Mouse (Mus musculus) kidney, embryonic 14.5 days (tissue): ENCODE results near the gene Gm20518. TPM values are rescaled to one million over a fixed set of nuclear protein-coding genes. Genes with fewer than 3 reads are reported as not detected.

Source experiments
- ATAC-seq: fragments of 200-750 bp; cut with Nextera tagmentation; 2 replicates; pipeline ENCODE4 v1.8.0; 2017; ENCODE audit warnings: moderate number of reproducible peaks, mild to moderate bottlenecking, moderate TSS enrichment, moderate library complexity; ENCODE audit not compliant: low FRiP score, low TSS enrichment
- H3K27ac ChIP-seq: fragments of 300-500 bp; sonication (generic); 2 replicates; pipeline ENCODE4 v1.5.1; 2014; ENCODE audit warnings: low read depth, mild to moderate bottlenecking, low read length, moderate library complexity, mixed read lengths
- H3K27me3 ChIP-seq: fragments of 300-500 bp; sonication (generic); 2 replicates; pipeline ENCODE4 v1.6.1; 2014; ENCODE audit warnings: mild to moderate bottlenecking, low read length; ENCODE audit not compliant: control insufficient read depth, insufficient read depth
- H3K36me3 ChIP-seq: fragments of 300-500 bp; sonication (generic); 2 replicates; pipeline ENCODE4 v1.6.1; 2014; ENCODE audit warnings: low read length, mixed read lengths; ENCODE audit not compliant: control insufficient read depth, insufficient read depth
- H3K4me1 ChIP-seq: fragments of 300-500 bp; sonication (generic); 2 replicates; pipeline ENCODE4 v1.6.1; 2014; ENCODE audit warnings: low read length, mixed read lengths; ENCODE audit not compliant: control insufficient read depth, insufficient read depth
- H3K4me2 ChIP-seq: fragments of 300-500 bp; sonication (generic); replicated peaks from 2 replicates; pipeline ENCODE4 v1.6.1; 2014; ENCODE audit warnings: low read depth, mild to moderate bottlenecking, low read length
- H3K4me3 ChIP-seq: fragments of 300-500 bp; sonication (generic); 2 replicates; pipeline ENCODE4 v1.5.1; 2014; ENCODE audit warnings: mild to moderate bottlenecking, low read length
- H3K9ac ChIP-seq: fragments of 300-500 bp; sonication (generic); 2 replicates; pipeline ENCODE4 v1.6.1; 2014; ENCODE audit warnings: low read depth, mild to moderate bottlenecking, low read length, moderate library complexity
- H3K9me3 ChIP-seq: fragments of 300-500 bp; sonication (generic); 2 replicates; pipeline ENCODE4 v1.6.1; 2016; ENCODE audit warnings: low read length; ENCODE audit not compliant: control insufficient read depth
- WGBS: fragments of 180-500 bp; shearing (Covaris S2); extraction: QIAGEN DNeasy Blood & Tissue Kit; methylation state at CpG from one replicate; pipeline ENCODE4 v1.1.7; 2014; 5-methylcytosine and 5-hydroxymethylcytosine counted together
- polyA plus RNA-seq: library from polyadenylated mRNA; unstranded; fragments of >200 nt; fragmentation: Nextera tagmentation; extraction: Ambion mirVana; gene quantifications from 2 replicates; pipeline ENCODE4 v1.2.1, GENCODE M21; 2014

Gm20518 gene
- polyA plus RNA-seq, 1 experiment from 2014 or later, result 0.31 TPM

DNA sequence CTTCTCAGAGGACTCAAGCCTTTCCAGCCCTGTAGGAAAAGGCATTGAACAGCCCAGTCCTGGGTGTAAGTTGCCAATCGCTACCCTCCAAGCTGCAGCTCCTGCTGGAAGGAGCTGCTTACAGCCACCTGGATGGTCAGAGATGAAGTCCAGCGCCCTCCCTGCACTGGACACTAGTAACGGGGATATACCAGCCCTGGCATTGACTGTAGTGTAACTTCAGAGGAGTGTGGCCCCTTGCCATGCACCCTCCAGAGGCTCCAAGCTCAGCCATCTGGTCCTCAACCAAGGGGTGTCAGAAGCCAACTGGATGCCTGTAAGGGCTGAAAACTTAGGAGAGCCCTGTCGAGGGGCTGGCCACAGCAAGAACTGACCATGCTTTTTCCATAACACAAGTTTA, 51.5 kb downstream of the Gm20518 start:
- no peaks in the 10 kb centered on the region for H3K4me1 ChIP-seq
- H3K36me3 ChIP-seq, result peaks cover 43% of the 10 kb centered on the region
- ATAC-seq, result no peak
- H3K9ac ChIP-seq, result no peak overlapping the region
- H3K4me2 ChIP-seq, result no peak overlapping the region
- H3K9me3 ChIP-seq, result no peaks in the 10 kb centered on the region
- 86% methylated on average over 4 of the region's 4 CpGs for WGBS
- H3K27me3 ChIP-seq, result peaks cover 18% of the 10 kb centered on the region
- H3K27ac ChIP-seq, result no peak overlapping the region
- no peak overlapping the region for H3K4me3 ChIP-seq

DNA sequence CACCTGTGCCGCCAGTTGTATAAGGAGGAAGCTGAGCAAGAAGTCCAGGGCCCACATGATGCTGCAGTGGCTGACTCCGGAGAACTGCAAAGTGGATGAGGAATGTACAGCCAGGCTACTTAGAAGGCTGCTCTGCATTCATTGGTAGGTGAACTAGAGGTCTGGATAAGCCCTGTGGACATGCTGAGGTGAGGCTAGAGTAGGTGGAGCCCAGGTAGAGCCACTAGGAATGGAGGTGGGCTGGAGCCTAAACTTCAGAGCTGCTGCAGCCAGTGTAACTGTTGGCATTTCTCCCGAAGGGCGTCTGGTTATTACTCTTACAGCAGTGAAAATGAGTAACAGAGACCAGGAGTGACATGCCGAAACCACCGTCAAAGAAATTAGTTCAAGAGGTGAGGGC, 53.4 kb downstream of the Gm20518 start, which contains the start of gene Car15:
TSS of gene Car15 (minus strand) at position 314 of the 400 bp plus-strand sequence.
- Histone ChIP-seq H3K9me3 (no peaks in the 10 kb centered on the region), H3K27ac (no peak within 1 kb of the TSS), H3K9ac (no peak within 1 kb of the TSS), H3K4me1 (no peaks in the 10 kb centered on the region), H3K4me2 (no peak within 1 kb of the TSS), H3K27me3 (peaks cover 37% of the 10 kb centered on the region), H3K4me3 (no peak within 1 kb of the TSS), H3K36me3 (peaks cover 24% of the 10 kb centered on the region)
- 79% methylated on average over 6 of the region's 6 CpGs for WGBS
- no peak for ATAC-seq

- Histone ChIP-seq H3K9ac (no peak overlapping the region), H3K36me3 (no peaks in the 10 kb centered on the region), H3K4me3 (no peak overlapping the region), H3K4me1 (no peaks in the 10 kb centered on the region), H3K9me3 (no peaks in the 10 kb centered on the region), H3K27ac (no peak overlapping the region), H3K4me2 (no peak overlapping the region), H3K27me3 (peaks cover 63% of the 10 kb centered on the region)
- ATAC-seq, result no peak
- 53% methylated on average over 13 of the region's 13 CpGs for WGBS
These were observed 56.0 kb downstream of the Gm20518 start for GRCm38 (mm10) chr16:17835481-17835880.

- Histone ChIP-seq H3K9me3 (no peaks in the 10 kb centered on the region), H3K4me1 (no peaks in the 10 kb centered on the region), H3K27ac (no peak overlapping the region), H3K4me2 (peak overlapping the region; percentile 100), H3K36me3 (no peaks in the 10 kb centered on the region), H3K4me3 (peak overlapping the region; percentile 49), H3K27me3 (peaks cover 68% of the 10 kb centered on the region), H3K9ac (no peak overlapping the region)
- 53% methylated on average over 7 of the region's 7 CpGs for WGBS
- no peak for ATAC-seq
These were observed 56.9 kb downstream of the Gm20518 start for GRCm38 (mm10) chr16:17834543-17834942.

- Histone ChIP-seq H3K9ac (peak overlapping the region; percentile 61), H3K36me3 (no peaks in the 10 kb centered on the region), H3K4me3 (peak overlapping the region; percentile 49), H3K27me3 (peaks cover 68% of the 10 kb centered on the region), H3K27ac (no peak overlapping the region), H3K4me1 (no peaks in the 10 kb centered on the region), H3K4me2 (peak overlapping the region; percentile 100), H3K9me3 (no peaks in the 10 kb centered on the region)
- ATAC-seq, result 0 out of 2 replicates have a peak, but pooled peaks have one; percentile 21
- 1% methylated on average over 55 of the region's 103 CpGs for WGBS
These were observed 57.6 kb downstream of the Gm20518 start for GRCm38 (mm10) chr16:17833681-17834399.

DNA sequence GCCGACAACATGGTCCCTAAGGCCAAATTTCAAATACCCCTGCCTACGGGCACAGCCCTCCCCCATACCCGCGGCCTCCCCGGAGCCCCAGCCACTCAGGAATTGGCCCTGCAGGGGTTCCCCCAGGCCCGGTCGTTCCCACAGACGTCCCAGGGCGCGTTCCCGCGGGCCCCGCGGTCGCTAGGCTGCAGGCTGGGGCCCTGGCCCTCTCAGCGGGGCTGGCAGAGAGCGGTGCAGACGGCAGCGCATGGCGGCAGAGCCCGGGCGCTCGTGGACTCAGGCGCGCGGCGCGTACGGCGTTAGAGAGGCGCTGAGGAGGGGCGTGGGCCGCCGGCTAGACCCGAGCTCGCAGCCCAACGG, 58.2 kb downstream of the Gm20518 start:
- Histone ChIP-seq H3K4me2 (peak overlapping the region; percentile 100), H3K27me3 (peaks cover 68% of the 10 kb centered on the region), H3K36me3 (no peaks in the 10 kb centered on the region), H3K9ac (peak overlapping the region; percentile 61), H3K4me3 (peak overlapping the region; percentile 49), H3K27ac (no peak overlapping the region), H3K9me3 (no peaks in the 10 kb centered on the region), H3K4me1 (no peaks in the 10 kb centered on the region)
- WGBS, result 1% methylated on average over 20 of the region's 37 CpGs
- ATAC-seq, result peak; percentile 30; the same call in 1 of the 2 replicates

DNA sequence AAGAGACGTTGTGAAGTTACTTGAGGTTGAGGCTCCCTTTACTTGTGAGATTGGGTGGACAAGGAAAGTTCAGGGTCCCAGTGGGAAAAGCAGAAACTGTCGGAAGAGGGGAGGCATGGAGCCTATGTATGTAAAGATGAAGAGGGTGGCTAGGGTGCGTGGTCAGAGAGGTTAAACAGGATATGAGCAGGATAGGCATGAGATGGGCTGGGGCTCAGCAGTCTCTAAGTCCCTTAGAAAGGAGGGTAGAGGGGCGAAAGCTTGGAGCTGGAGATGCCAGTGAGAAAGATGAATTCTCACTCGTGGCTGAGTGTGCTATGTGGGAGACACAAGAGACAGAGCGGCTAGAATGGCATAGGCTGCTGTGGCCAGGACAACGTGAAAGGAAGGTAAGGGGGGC, 58.6 kb downstream of the Gm20518 start, which contains the start of gene B830017H08Rik:
TSS of gene B830017H08Rik (plus strand) at position 301 of the 400 bp plus-strand sequence.
- Histone ChIP-seq H3K4me3 (peak within 1 kb of the TSS; percentile 49), H3K4me2 (peak within 1 kb of the TSS; percentile 100), H3K27ac (no peak within 1 kb of the TSS), H3K27me3 (peaks cover 68% of the 10 kb centered on the region), H3K36me3 (no peaks in the 10 kb centered on the region), H3K9me3 (no peaks in the 10 kb centered on the region), H3K9ac (peak within 1 kb of the TSS; percentile 61), H3K4me1 (no peaks in the 10 kb centered on the region)
- WGBS, result 27% methylated on average over 7 of the region's 7 CpGs
- no peak for ATAC-seq

DNA sequence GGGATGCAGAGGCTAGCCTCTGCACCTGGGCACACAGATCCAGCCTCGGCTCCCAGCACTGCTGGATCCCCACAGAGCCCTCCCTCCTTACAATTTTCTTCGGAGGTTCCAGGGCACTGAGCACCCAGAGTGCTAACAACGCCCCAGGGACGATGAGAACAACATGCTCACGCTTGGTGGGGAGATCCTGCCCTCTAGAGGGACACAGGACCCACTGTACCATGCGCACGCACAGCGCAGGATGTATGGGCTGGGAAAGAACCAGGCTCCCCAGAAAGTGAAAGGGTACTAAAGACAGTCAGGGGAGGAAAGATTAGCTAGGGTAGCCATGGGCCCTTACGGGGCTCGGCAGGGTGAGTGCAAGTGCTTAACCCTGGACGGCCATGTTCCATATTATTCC, 59.7 kb downstream of the Gm20518 start:
- Histone ChIP-seq H3K27me3 (peaks cover 68% of the 10 kb centered on the region), H3K27ac (no peak overlapping the region), H3K4me1 (no peaks in the 10 kb centered on the region)

DNA sequence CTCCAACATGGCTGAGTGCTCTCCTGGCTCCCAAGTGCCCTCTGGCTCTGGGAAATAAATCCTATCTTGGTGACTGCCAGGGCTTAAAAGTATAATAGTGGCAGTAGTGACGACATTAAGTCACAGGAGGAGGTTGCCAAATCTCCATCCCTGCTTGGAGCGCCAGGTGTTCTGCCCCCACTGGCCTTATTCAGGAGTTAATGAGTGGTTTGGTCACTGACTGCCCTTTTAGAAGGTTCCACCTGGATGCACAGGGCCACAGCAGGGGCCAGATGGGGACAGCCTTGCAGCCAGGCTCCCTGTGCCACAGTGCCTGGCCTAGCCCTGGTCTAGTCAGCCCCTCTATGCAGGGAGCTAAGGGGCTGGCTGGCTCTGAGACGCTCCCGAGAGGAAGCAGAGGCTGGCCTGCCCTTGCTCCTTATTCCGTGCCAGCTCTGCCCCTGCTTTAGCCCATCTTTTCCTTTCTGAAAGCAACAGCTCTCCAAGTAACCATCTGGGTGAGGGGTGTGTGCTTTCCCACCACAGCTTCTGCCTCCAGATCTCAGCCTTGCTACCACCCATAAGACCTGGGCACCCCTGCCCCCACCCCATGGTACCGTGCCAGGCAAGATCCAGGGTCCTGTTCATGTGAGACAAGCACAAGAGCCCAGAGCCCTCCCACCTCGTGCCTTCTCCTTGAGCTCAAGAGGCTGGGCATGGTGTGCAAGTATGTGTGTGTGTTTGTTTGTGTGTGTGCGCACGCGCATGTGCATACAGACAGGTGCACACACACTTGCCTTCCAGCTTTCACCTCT, 60.9 kb downstream of the Gm20518 start:
- Histone ChIP-seq H3K36me3 (no peaks in the 10 kb centered on the region), H3K4me1 (no peaks in the 10 kb centered on the region), H3K9me3 (no peaks in the 10 kb centered on the region), H3K4me2 (no peak overlapping the region), H3K27ac (no peak overlapping the region), H3K27me3 (peaks cover 57% of the 10 kb centered on the region), H3K9ac (no peak overlapping the region), H3K4me3 (no peak overlapping the region)
- ATAC-seq, result no peak
- 67% methylated on average over 10 of the region's 10 CpGs for WGBS

More for the DNA sequence above, 59.7 kb downstream of the Gm20518 start:
- no peak for ATAC-seq
- 13% methylated on average over 11 of the region's 11 CpGs for WGBS
- no peak overlapping the region for H3K4me3 ChIP-seq
- H3K9me3 ChIP-seq, result no peaks in the 10 kb centered on the region
- H3K9ac ChIP-seq, result no peak overlapping the region
- H3K36me3 ChIP-seq, result no peaks in the 10 kb centered on the region
- no peak overlapping the region for H3K4me2 ChIP-seq
